Mouse (Mus musculus): ENCODE results near the gene Inppl1. TPM values are rescaled to one million over a fixed set of nuclear protein-coding genes. Genes with fewer than 3 reads are reported as not detected.

Inppl1 gene
- polyA plus RNA-seq (2014; fragmentation: Nextera tagmentation; extraction: Ambion mirVana), result 33.6 and 52.0 TPM in 2 replicates

- H3K4me3 ChIP-seq (ENCODE audit: low read depth, low read length), result peak within 1 kb of the TSS; percentile 70
- peak within 1 kb of the TSS; percentile 87 for H3K4me2 ChIP-seq
- no peaks in the 10 kb centered on the region for H3K9me3 ChIP-seq (replicated peaks; ENCODE audit: control insufficient read depth, low read length)
- peak within 1 kb of the TSS; percentile 86 for H3K9ac ChIP-seq (ENCODE audit: low read depth, low read length)
- no peaks in the 10 kb centered on the region for H3K27me3 ChIP-seq (ENCODE audit: control insufficient read depth, insufficient read depth, low read length)
- H3K4me1 ChIP-seq (ENCODE audit: control insufficient read depth, insufficient read depth, low read length), result peaks cover 22% of the 10 kb centered on the region
- under 1% methylated on average over 64 of the region's 64 CpGs for WGBS (ENCODE audit: insufficient replicate concordance)
- ATAC-seq (replicated peaks; ENCODE audit: insufficient number of reproducible peaks, low FRiP score, low TSS enrichment), result peak; percentile 66
- H3K27ac ChIP-seq (ENCODE audit: low read depth, low read length), result peak within 1 kb of the TSS; percentile 90
- H3K36me3 ChIP-seq (ENCODE audit: control insufficient read depth, insufficient read depth, low read length), result peaks cover 2% of the 10 kb centered on the region; the same call in 1 of the 2 replicates
Measured at GRCm38 (mm10) chr7:101837606-101838471, at the start of gene Inppl1. Inppl1 (minus strand) TSS chr7:101838229.

GRCm38 (mm10) chr7:101886274-101886673 lies 48.2 kb upstream of the Inppl1 start:
- no peaks in the 10 kb centered on the region for H3K27me3 ChIP-seq (ENCODE audit: control insufficient read depth, insufficient read depth, low read length)
- WGBS (ENCODE audit: insufficient replicate concordance), result 73% methylated on average over 6 of the region's 6 CpGs
- H3K4me2 ChIP-seq, result no peak overlapping the region
- H3K9ac ChIP-seq (ENCODE audit: low read depth, low read length), result no peak overlapping the region
- no peak overlapping the region for H3K27ac ChIP-seq (ENCODE audit: low read depth, low read length)
- no peak for ATAC-seq (replicated peaks; ENCODE audit: insufficient number of reproducible peaks, low FRiP score, low TSS enrichment)
- H3K9me3 ChIP-seq (replicated peaks; ENCODE audit: control insufficient read depth, low read length), result no peaks in the 10 kb centered on the region
- H3K36me3 ChIP-seq (ENCODE audit: control insufficient read depth, insufficient read depth, low read length), result no peaks in the 10 kb centered on the region
- H3K4me3 ChIP-seq (ENCODE audit: low read depth, low read length), result no peak overlapping the region
- H3K4me1 ChIP-seq (ENCODE audit: control insufficient read depth, insufficient read depth, low read length), result no peaks in the 10 kb centered on the region

- no peak for ATAC-seq (replicated peaks; ENCODE audit: insufficient number of reproducible peaks, low FRiP score, low TSS enrichment)
- 90% methylated on average over 4 of the region's 4 CpGs for WGBS (ENCODE audit: insufficient replicate concordance)
- H3K4me2 ChIP-seq, result no peak overlapping the region
Measured at GRCm38 (mm10) chr7:101884160-101884559, 46.1 kb upstream of the Inppl1 start.

GRCm38 (mm10) chr7:101882413-101883154 lies 44.6 kb upstream of the Inppl1 start:
- WGBS (ENCODE audit: insufficient replicate concordance), result 67% methylated on average over 9 of the region's 9 CpGs
- Histone ChIP-seq H3K4me3 (ENCODE audit: low read depth, low read length) (no peak overlapping the region), H3K27ac (ENCODE audit: low read depth, low read length) (no peak overlapping the region), H3K36me3 (ENCODE audit: control insufficient read depth, insufficient read depth, low read length) (no peaks in the 10 kb centered on the region), H3K9ac (ENCODE audit: low read depth, low read length) (no peak overlapping the region), H3K4me1 (ENCODE audit: control insufficient read depth, insufficient read depth, low read length) (no peaks in the 10 kb centered on the region), H3K9me3 (replicated peaks; ENCODE audit: control insufficient read depth, low read length) (no peaks in the 10 kb centered on the region), H3K4me2 (no peak overlapping the region), H3K27me3 (ENCODE audit: control insufficient read depth, insufficient read depth, low read length) (no peaks in the 10 kb centered on the region)
- no peak for ATAC-seq (replicated peaks; ENCODE audit: insufficient number of reproducible peaks, low FRiP score, low TSS enrichment)

More at GRCm38 (mm10) chr7:101884160-101884559, 46.1 kb upstream of the Inppl1 start:
- Histone ChIP-seq H3K27me3 (ENCODE audit: control insufficient read depth, insufficient read depth, low read length) (no peaks in the 10 kb centered on the region), H3K4me3 (ENCODE audit: low read depth, low read length) (no peak overlapping the region), H3K9me3 (replicated peaks; ENCODE audit: control insufficient read depth, low read length) (no peaks in the 10 kb centered on the region), H3K9ac (ENCODE audit: low read depth, low read length) (no peak overlapping the region), H3K36me3 (ENCODE audit: control insufficient read depth, insufficient read depth, low read length) (no peaks in the 10 kb centered on the region), H3K27ac (ENCODE audit: low read depth, low read length) (no peak overlapping the region), H3K4me1 (ENCODE audit: control insufficient read depth, insufficient read depth, low read length) (no peaks in the 10 kb centered on the region)

- WGBS (ENCODE audit: insufficient replicate concordance), result 68% methylated on average over 4 of the region's 4 CpGs
- ATAC-seq (replicated peaks; ENCODE audit: insufficient number of reproducible peaks, low FRiP score, low TSS enrichment), result no peak
- no peaks in the 10 kb centered on the region for H3K4me1 ChIP-seq (ENCODE audit: control insufficient read depth, insufficient read depth, low read length)
- no peak overlapping the region for H3K9ac ChIP-seq (ENCODE audit: low read depth, low read length)
- no peak overlapping the region for H3K4me3 ChIP-seq (ENCODE audit: low read depth, low read length)
- no peak overlapping the region for H3K27ac ChIP-seq (ENCODE audit: low read depth, low read length)
- no peaks in the 10 kb centered on the region for H3K36me3 ChIP-seq (ENCODE audit: control insufficient read depth, insufficient read depth, low read length)
- no peaks in the 10 kb centered on the region for H3K27me3 ChIP-seq (ENCODE audit: control insufficient read depth, insufficient read depth, low read length)
- no peak overlapping the region for H3K4me2 ChIP-seq
- H3K9me3 ChIP-seq (replicated peaks; ENCODE audit: control insufficient read depth, low read length), result no peaks in the 10 kb centered on the region
Measured at GRCm38 (mm10) chr7:101880855-101881254, 42.8 kb upstream of the Inppl1 start.

- 93% methylated on average over 1 of the region's 1 CpGs for WGBS (ENCODE audit: insufficient replicate concordance)
- no peak for ATAC-seq (replicated peaks; ENCODE audit: insufficient number of reproducible peaks, low FRiP score, low TSS enrichment)
- no peak overlapping the region for H3K4me2 ChIP-seq
Measured at GRCm38 (mm10) chr7:101875978-101876377, 37.9 kb upstream of the Inppl1 start.

GRCm38 (mm10) chr7:101871296-101871695 lies 33.3 kb upstream of the Inppl1 start:
- Histone ChIP-seq H3K27ac (ENCODE audit: low read depth, low read length) (peak overlapping the region; percentile 68), H3K9me3 (replicated peaks; ENCODE audit: control insufficient read depth, low read length) (no peaks in the 10 kb centered on the region), H3K4me2 (peak overlapping the region; percentile 11; the same call in 1 of the 2 replicates), H3K4me3 (ENCODE audit: low read depth, low read length) (no peak overlapping the region), H3K27me3 (ENCODE audit: control insufficient read depth, insufficient read depth, low read length) (no peaks in the 10 kb centered on the region), H3K9ac (ENCODE audit: low read depth, low read length) (no peak overlapping the region), H3K4me1 (ENCODE audit: control insufficient read depth, insufficient read depth, low read length) (peaks cover 3% of the 10 kb centered on the region; the same call in 1 of the 2 replicates), H3K36me3 (ENCODE audit: control insufficient read depth, insufficient read depth, low read length) (no peaks in the 10 kb centered on the region)
- 59% methylated on average over 3 of the region's 3 CpGs for WGBS (ENCODE audit: insufficient replicate concordance)
- peak; percentile 43; the same call in 1 of the 2 replicates for ATAC-seq (replicated peaks; ENCODE audit: insufficient number of reproducible peaks, low FRiP score, low TSS enrichment)

More at GRCm38 (mm10) chr7:101875978-101876377, 37.9 kb upstream of the Inppl1 start:
- Histone ChIP-seq H3K36me3 (ENCODE audit: control insufficient read depth, insufficient read depth, low read length) (no peaks in the 10 kb centered on the region), H3K4me1 (ENCODE audit: control insufficient read depth, insufficient read depth, low read length) (peaks cover 3% of the 10 kb centered on the region; the same call in 1 of the 2 replicates), H3K9ac (ENCODE audit: low read depth, low read length) (no peak overlapping the region), H3K27ac (ENCODE audit: low read depth, low read length) (no peak overlapping the region), H3K9me3 (replicated peaks; ENCODE audit: control insufficient read depth, low read length) (no peaks in the 10 kb centered on the region), H3K4me3 (ENCODE audit: low read depth, low read length) (no peak overlapping the region), H3K27me3 (ENCODE audit: control insufficient read depth, insufficient read depth, low read length) (no peaks in the 10 kb centered on the region)

- Histone ChIP-seq H3K4me2 (peak within 1 kb of the TSS; percentile 11; the same call in 1 of the 2 replicates), H3K9me3 (replicated peaks; ENCODE audit: control insufficient read depth, low read length) (no peaks in the 10 kb centered on the region), H3K9ac (ENCODE audit: low read depth, low read length) (no peak within 1 kb of the TSS), H3K27ac (ENCODE audit: low read depth, low read length) (peak within 1 kb of the TSS; percentile 68), H3K4me3 (ENCODE audit: low read depth, low read length) (no peak within 1 kb of the TSS), H3K36me3 (ENCODE audit: control insufficient read depth, insufficient read depth, low read length) (no peaks in the 10 kb centered on the region), H3K4me1 (ENCODE audit: control insufficient read depth, insufficient read depth, low read length) (peaks cover 3% of the 10 kb centered on the region; the same call in 1 of the 2 replicates), H3K27me3 (ENCODE audit: control insufficient read depth, insufficient read depth, low read length) (no peaks in the 10 kb centered on the region)
- WGBS (ENCODE audit: insufficient replicate concordance), result 71% methylated on average over 2 of the region's 2 CpGs
- ATAC-seq (replicated peaks; ENCODE audit: insufficient number of reproducible peaks, low FRiP score, low TSS enrichment), result no peak
Measured at GRCm38 (mm10) chr7:101870629-101871028, 32.6 kb upstream of the Inppl1 start, which contains the start of gene Folr1. Folr1 (minus strand) TSS chr7:101870788.

Data from heart, embryonic 11.5 days (tissue).